Mouse (Mus musculus): ENCODE measurements around the gene Zcchc10. TPM values are rescaled to one million over a fixed set of nuclear protein-coding genes. Genes with fewer than 3 reads are reported as not detected.

Gene Zcchc10
- polyA plus RNA-seq, 1 experiment from 2014 or later: 19.3 TPM

DNA sequence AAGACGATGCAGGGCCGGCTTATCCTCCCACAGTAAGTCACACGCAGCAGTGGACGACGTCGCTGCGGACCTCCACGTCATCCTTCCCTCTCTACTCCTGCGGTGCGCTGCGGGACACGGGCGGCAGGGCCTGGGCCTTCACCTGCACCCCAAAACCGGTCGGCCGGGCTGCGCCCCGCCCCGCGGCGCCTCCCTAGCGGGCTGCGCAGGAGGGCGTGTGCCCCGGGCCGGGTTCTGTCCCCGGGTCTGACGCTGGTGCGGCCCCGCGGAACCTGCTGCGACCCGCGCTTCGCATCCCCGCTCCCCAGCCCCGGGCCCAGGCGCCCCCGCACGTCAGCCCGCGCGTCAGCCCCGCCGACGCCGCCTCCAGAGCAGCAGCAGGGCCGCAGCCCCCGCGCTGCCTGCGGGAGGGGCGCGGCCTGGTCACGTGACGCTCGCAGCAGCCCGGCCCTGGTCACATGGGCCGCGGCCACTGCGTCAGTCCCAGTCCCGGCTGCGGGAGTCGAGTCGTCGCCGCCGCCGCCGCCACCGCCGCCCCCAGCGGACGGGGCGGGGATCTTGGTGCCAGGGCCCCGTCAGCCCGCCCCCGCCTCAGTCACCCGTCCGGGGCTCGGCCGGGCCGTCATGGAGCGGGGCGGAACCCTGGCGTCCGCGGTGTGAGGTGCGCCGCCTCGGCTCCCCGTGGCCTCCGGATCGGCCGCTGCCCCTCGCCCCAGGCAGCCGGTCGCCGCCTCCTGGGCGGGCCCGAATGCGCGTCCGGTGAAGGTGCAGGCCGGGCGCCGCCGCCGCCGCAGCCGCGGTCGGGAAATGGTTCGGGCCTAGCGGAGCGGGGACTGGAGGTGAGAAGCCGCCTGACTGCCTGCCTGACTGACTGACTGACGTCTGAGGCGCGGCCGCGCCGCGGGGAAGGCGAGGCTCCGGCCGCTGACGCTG is 26.1 kb downstream of the Zcchc10 start, which contains the start of gene Aff4:
Aff4 (plus strand) TSS at position 543 of the 933 bp plus-strand sequence.
- Histone ChIP-seq H3K9me3 (no peaks in the 10 kb centered on the region), H3K27ac (replicated peaks) (peak within 1 kb of the TSS; percentile 98), H3K27me3 (no peaks in the 10 kb centered on the region), H3K36me3 (no peaks in the 10 kb centered on the region), H3K4me1 (peaks cover 10% of the 10 kb centered on the region), H3K9ac (replicated peaks) (peak within 1 kb of the TSS; percentile 97), H3K4me2 (replicated peaks) (peak within 1 kb of the TSS; percentile 87), H3K4me3 (peak within 1 kb of the TSS; percentile 96)
- under 1% methylated on average over 90 of the region's 127 CpGs for WGBS
- peak; percentile 96 for ATAC-seq (ENCODE audit: low FRiP score, low read depth)

DNA sequence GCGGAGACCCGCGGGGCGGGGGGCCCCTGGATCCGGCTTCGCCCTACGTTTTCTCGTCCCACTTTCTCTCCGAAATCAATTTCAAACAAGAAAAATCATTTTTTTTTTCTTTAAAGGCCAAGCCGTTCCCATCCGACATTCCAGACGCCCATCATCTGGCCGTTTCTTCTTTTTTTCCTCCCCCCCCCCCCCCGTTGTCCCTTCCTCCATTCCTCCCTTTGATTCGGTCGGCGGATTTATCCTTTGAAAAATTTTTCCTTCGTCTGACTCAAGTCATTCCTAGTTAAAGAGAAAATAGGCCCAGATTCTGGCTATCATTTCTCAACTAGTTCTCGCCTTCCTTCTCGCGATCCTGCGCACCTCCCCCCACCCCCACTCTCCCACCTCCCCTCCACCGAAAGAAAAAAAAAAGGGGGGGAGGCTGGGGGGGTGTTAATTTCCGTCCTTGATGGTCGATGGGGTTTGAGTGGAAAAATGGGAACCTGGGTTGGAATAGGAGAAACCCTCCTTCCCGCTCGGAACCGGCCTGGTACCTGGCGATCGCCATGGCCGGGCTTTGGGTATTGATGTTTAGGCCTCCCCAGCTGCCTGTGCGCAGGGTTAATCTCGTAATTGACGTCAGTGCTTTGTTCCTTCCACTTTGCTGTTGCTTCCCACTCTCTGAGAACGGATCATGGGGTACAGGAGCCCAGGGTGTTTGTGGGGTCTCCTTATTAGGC is 26.9 kb downstream of the Zcchc10 start:
- WGBS: under 1% methylated on average over 34 of the region's 35 CpGs
- no peak for ATAC-seq (ENCODE audit: low FRiP score, low read depth)
- H3K4me2 ChIP-seq (replicated peaks): peak overlapping the region; percentile 87
- H3K36me3 ChIP-seq: no peaks in the 10 kb centered on the region
- H3K4me3 ChIP-seq: peak overlapping the region; percentile 96
- H3K9me3 ChIP-seq: no peaks in the 10 kb centered on the region
- no peaks in the 10 kb centered on the region for H3K27me3 ChIP-seq
- peak overlapping the region; percentile 98 for H3K27ac ChIP-seq (replicated peaks)
- peaks cover 10% of the 10 kb centered on the region for H3K4me1 ChIP-seq
- peak overlapping the region; percentile 97 for H3K9ac ChIP-seq (replicated peaks)

DNA sequence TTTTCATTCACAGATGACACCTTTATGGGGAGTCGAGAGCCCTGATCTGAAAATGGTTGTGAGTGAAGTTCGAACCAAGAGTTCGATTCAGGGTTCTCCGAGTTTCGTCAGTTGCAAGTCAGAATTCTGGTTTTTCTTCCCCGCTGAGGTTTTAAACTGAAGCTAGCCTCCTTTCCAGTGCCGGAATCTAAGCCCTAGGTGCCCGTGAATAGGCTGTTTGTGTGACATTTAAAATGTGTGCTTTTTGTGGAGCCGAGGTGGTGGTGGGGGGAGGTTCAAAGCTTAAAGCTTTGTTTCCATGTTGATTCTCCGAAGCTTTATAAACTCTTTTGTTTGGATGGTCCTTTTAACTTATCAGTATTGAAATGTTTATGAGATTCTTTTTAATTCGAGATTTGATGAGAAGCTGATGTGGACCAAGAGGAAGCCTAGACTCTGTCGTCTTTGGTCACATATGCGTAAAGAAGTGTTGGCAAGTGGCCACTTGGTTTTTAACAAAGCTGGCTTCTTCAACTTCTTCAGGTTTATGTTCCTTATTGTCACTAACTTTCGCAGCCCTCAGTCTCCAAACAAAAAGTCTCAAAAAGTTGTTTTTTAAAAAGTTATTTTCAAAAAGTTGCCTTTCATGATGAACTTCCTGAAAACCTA is 27.6 kb downstream of the Zcchc10 start:
- Histone ChIP-seq H3K36me3 (no peaks in the 10 kb centered on the region), H3K9ac (replicated peaks) (peak overlapping the region; percentile 97), H3K27me3 (no peaks in the 10 kb centered on the region), H3K4me1 (peaks cover 10% of the 10 kb centered on the region), H3K4me2 (replicated peaks) (peak overlapping the region; percentile 87), H3K9me3 (no peaks in the 10 kb centered on the region), H3K27ac (replicated peaks) (peak overlapping the region; percentile 98), H3K4me3 (peak overlapping the region; percentile 96)
- no peak for ATAC-seq (ENCODE audit: low FRiP score, low read depth)
- WGBS: 5% methylated on average over 14 of the region's 14 CpGs

DNA sequence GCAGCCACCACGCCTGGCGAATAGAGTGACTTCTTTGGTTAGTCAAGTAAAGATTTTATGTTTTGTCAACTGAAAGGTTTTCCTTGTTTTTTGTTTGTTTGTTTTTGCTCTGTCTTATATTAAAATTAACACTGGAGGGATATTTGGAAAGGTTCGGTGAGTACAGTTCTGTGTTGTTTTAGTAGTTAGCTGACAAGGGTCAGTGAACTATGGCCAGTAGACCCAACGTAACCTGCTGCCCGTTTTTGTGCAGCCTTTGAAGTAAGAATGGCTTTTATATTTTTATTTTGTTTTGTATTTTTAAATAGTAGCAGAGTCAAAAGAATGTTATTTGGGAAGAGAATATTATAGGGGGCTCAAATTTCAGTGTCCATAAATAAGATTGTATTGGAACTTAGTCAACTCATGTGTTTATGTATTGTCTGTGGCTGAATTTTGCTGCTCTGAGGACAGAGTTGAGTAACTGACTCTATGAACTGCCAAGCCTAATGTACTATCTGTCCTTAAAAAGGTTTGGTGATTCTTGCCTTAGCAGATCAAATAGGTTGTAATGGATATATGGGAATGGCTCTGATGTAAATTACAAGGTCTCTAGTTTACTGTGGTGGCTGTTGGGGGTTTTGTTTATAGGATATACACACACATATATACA is 34.2 kb downstream of the Zcchc10 start:
- no peaks in the 10 kb centered on the region for H3K9me3 ChIP-seq
- no peak overlapping the region for H3K9ac ChIP-seq (replicated peaks)
- WGBS: 94% methylated on average over 5 of the region's 5 CpGs
- no peak for ATAC-seq (ENCODE audit: low FRiP score, low read depth)
- H3K4me1 ChIP-seq: 0 out of 2 replicates have a peak, but pooled peaks cover 3% of the 10 kb centered on the region
- no peak overlapping the region for H3K27ac ChIP-seq (replicated peaks)
- H3K4me3 ChIP-seq: no peak overlapping the region
- no peaks in the 10 kb centered on the region for H3K36me3 ChIP-seq
- no peak overlapping the region for H3K4me2 ChIP-seq (replicated peaks)
- no peaks in the 10 kb centered on the region for H3K27me3 ChIP-seq

DNA sequence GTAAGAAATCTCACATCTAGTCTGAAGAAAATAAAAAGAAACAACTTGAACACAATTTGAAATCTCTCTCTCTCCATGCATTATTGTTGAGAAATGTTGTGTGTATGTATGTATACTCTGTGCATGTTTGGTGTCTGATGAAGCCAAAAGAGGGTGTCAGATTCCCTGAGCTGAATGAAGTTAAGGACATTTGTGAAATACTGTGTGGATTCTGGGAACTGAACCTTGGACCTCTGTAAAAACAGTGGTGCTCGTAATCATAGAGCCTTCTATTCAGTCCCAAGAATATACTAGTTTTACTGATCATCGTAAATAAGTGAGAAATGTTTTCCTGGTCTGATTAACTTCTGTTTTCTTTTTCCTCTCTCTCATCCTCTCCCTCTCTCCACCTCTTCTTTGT is 42.6 kb downstream of the Zcchc10 start:
- Histone ChIP-seq H3K27ac (replicated peaks) (no peak overlapping the region), H3K4me1 (no peaks in the 10 kb centered on the region), H3K4me2 (replicated peaks) (no peak overlapping the region), H3K9ac (replicated peaks) (no peak overlapping the region), H3K27me3 (no peaks in the 10 kb centered on the region), H3K9me3 (no peaks in the 10 kb centered on the region), H3K4me3 (no peak overlapping the region), H3K36me3 (peaks cover 24% of the 10 kb centered on the region)
- ATAC-seq (ENCODE audit: low FRiP score, low read depth): no peak
- WGBS: 97% methylated on average over 2 of the region's 2 CpGs

DNA sequence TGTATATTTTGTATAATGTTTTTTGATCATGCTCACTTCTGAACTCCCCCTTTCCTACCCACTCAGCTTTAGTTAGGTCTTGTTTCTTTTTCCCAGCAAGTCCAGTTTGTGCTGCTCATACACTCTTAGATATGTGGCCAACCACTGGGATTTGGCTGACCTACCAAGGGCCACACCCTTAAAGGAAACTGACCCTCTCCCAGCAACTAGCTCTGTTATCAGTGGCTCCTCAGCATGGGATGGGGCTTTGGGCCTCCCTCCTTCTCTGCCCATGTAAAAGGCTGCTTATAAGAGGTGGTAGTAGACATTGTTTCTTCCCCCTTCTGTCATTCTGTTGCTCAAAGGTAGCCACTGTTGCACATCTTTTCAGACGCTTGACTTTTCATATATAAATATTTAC is 54.4 kb downstream of the Zcchc10 start:
- no peak overlapping the region for H3K27ac ChIP-seq (replicated peaks)
- no peaks in the 10 kb centered on the region for H3K4me1 ChIP-seq
- no peak overlapping the region for H3K4me2 ChIP-seq (replicated peaks)
- peaks cover 46% of the 10 kb centered on the region for H3K36me3 ChIP-seq
- no peak overlapping the region for H3K4me3 ChIP-seq
- H3K9ac ChIP-seq (replicated peaks): no peak overlapping the region
- no peaks in the 10 kb centered on the region for H3K27me3 ChIP-seq
- no peaks in the 10 kb centered on the region for H3K9me3 ChIP-seq
- ATAC-seq (ENCODE audit: low FRiP score, low read depth): no peak
- 93% methylated on average over 1 of the region's 1 CpGs for WGBS

Other genes with a start within 250 kb of the Zcchc10 start
- gene Hspa4, start 24.2 kb upstream of the Zcchc10 start, polyA plus RNA-seq (2016; fragmentation: Nextera tagmentation; extraction: Ambion mirVana): 87.6 and 90.6 TPM in 2 replicates
- gene Aff4, start 26.2 kb downstream of the Zcchc10 start, polyA plus RNA-seq (2016; fragmentation: Nextera tagmentation; extraction: Ambion mirVana): 77.4 and 98.0 TPM in 2 replicates
- gene Leap2, start 98.5 kb downstream of the Zcchc10 start, polyA plus RNA-seq (2016; fragmentation: Nextera tagmentation; extraction: Ambion mirVana): not detected in 2 replicates
- gene Uqcrq, start 106.2 kb downstream of the Zcchc10 start, polyA plus RNA-seq (2016; fragmentation: Nextera tagmentation; extraction: Ambion mirVana): 540 and 574 TPM in 2 replicates
- gene Gdf9, start 106.3 kb downstream of the Zcchc10 start, polyA plus RNA-seq (2016; fragmentation: Nextera tagmentation; extraction: Ambion mirVana): 3.0 and 3.3 TPM in 2 replicates
- gene Gm10447, start 132.4 kb downstream of the Zcchc10 start, polyA plus RNA-seq (2016; fragmentation: Nextera tagmentation; extraction: Ambion mirVana): not detected in 2 replicates
- gene Shroom1, start 132.5 kb downstream of the Zcchc10 start, polyA plus RNA-seq (2016; fragmentation: Nextera tagmentation; extraction: Ambion mirVana): 1.8 and 2.4 TPM in 2 replicates
- not detected in 2 replicates for gene Gm9837, start 145.8 kb downstream of the Zcchc10 start, polyA plus RNA-seq (2016; fragmentation: Nextera tagmentation; extraction: Ambion mirVana)
- gene Gm9945, start 155.5 kb downstream of the Zcchc10 start, polyA plus RNA-seq (2016; fragmentation: Nextera tagmentation; extraction: Ambion mirVana): not detected in 2 replicates
- 0.39 and 0.77 TPM in 2 replicates for gene Sowaha, start 155.6 kb downstream of the Zcchc10 start, polyA plus RNA-seq (2016; fragmentation: Nextera tagmentation; extraction: Ambion mirVana)
- gene Sept8, start 194.6 kb downstream of the Zcchc10 start, polyA plus RNA-seq (2016; fragmentation: Nextera tagmentation; extraction: Ambion mirVana): 14.3 and 17.1 TPM in 2 replicates
- gene Kif3a, start 242.7 kb downstream of the Zcchc10 start, polyA plus RNA-seq (2016; fragmentation: Nextera tagmentation; extraction: Ambion mirVana): 127 and 151 TPM in 2 replicates

All from midbrain, embryonic 12.5 days (tissue).